Mouse (Mus musculus): ENCODE results near the gene Tmed4. TPM values are rescaled to one million over a fixed set of nuclear protein-coding genes. Genes with fewer than 3 reads are reported as not detected.

Tmed4 gene
- total and polyA plus RNA-seq, 3 experiments, result 60.9 to 66.5 TPM; not detected in 1

GRCm38 (mm10) chr11:6292116-6292987 lies 17.7 kb upstream of the Tmed4 start (continued):
- TF ChIP-seq USF2 (IDR thresholded peaks at IDR 0.05; ENCODE audit: borderline replicate concordance in 1 of 2, insufficient read depth in 1 of 2, low read depth in 1 of 2, low read length in 2 of 2) (no peak), MAFK (IDR thresholded peaks at IDR 0.05; ENCODE audit: borderline replicate concordance, low read depth, low read length) (no peak), MYC (IDR thresholded peaks at IDR 0.05; ENCODE audit: low read depth, low read length) (peak; percentile 68), CTCF (IDR thresholded peaks at IDR 0.05 in 2 of 3, conservative IDR thresholded peaks at IDR 0.05 in 1 of 3; ENCODE audit: control insufficient read depth in 1 of 3, insufficient read depth in 1 of 3, low read depth in 2 of 3, low read length in 3 of 3, poor library complexity in 1 of 3, severe bottlenecking in 1 of 3) (peak in 1 of 3 experiments; percentile 22; a peak in 1 of 6 replicates), CHD2 (IDR thresholded peaks at IDR 0.05; ENCODE audit: low read length) (peak; percentile 82), TAL1 (IDR thresholded peaks at IDR 0.05; ENCODE audit: low read length) (no peak), MAZ (IDR thresholded peaks at IDR 0.05; ENCODE audit: low read depth, low read length) (no peak; the same call in 1 of the 2 replicates), TCF12 (IDR thresholded peaks at IDR 0.05; ENCODE audit: low read depth, low read length) (no peak; the same call in none of the 2 replicates), EP300 (IDR thresholded peaks at IDR 0.05; ENCODE audit: low read depth in 1 of 2, low read length in 2 of 2) (no peak), MAX (IDR thresholded peaks at IDR 0.05; ENCODE audit: low read length) (peak; percentile 76), SIN3A (IDR thresholded peaks at IDR 0.05; ENCODE audit: low read length) (peak; percentile 94), ELF1 (IDR thresholded peaks at IDR 0.05; ENCODE audit: low read depth, low read length) (peak; percentile 80), ZKSCAN1 (IDR thresholded peaks at IDR 0.05; ENCODE audit: low read depth, low read length) (no peak), UBTF (IDR thresholded peaks at IDR 0.05; ENCODE audit: borderline replicate concordance, insufficient read depth, low read depth, low read length) (no peak), RCOR1 (IDR thresholded peaks at IDR 0.05; ENCODE audit: low read depth, low read length) (0 out of 2 replicates have a peak, but pooled peaks have one; percentile 26)

- Histone ChIP-seq H3K4me3 (ENCODE audit: control insufficient read depth in 1 of 2, insufficient read depth in 1 of 2, low read depth in 2 of 2, low read length in 2 of 2) (peak within 1 kb of the TSS; percentile 82 to 85), H3K9ac (ENCODE audit: control insufficient read depth, low read depth, low read length, poor library complexity, severe bottlenecking) (peak within 1 kb of the TSS; percentile 84), H3K27me3 (ENCODE audit: control insufficient read depth in 1 of 2, insufficient read depth in 2 of 2, low read length in 2 of 2) (no peaks in the 10 kb centered on the region), H3K4me1 (ENCODE audit: control insufficient read depth in 1 of 2, insufficient read depth in 2 of 2, low read length in 2 of 2) (peaks cover 18 to 20% of the 10 kb centered on the region in 2 experiments), H3K36me3 (ENCODE audit: control insufficient read depth in 1 of 2, insufficient read depth in 2 of 2, low read length in 2 of 2) (peaks cover under 1 to 39% of the 10 kb centered on the region in 2 experiments; a peak in 3 of 4 replicates), H3K9me3 (replicated peaks; ENCODE audit: insufficient read depth, low read length) (no peaks in the 10 kb centered on the region), H3K27ac (ENCODE audit: control insufficient read depth, low read depth, low read length) (peak within 1 kb of the TSS; percentile 89), H3K79me2 (ENCODE audit: control insufficient read depth, insufficient read depth, low read length, poor library complexity) (peaks cover 35% of the 10 kb centered on the region)
- peak; percentile 100 for DNase-seq (ENCODE audit: low read depth, low spot score)
- TF ChIP-seq USF1 (IDR thresholded peaks at IDR 0.05; ENCODE audit: low read depth, low read length) (peak; percentile 78), JUND (IDR thresholded peaks at IDR 0.05; ENCODE audit: low read depth, low read length) (no peak), POLR2A (IDR thresholded peaks at IDR 0.05; ENCODE audit: control insufficient read depth in 1 of 2, insufficient read depth in 1 of 2, low read depth in 1 of 2, low read length in 2 of 2, poor library complexity in 1 of 2) (peak; percentile 90 to 93), ETS1 (IDR thresholded peaks at IDR 0.05; ENCODE audit: low read depth, low read length) (peak; percentile 81), MAFK (IDR thresholded peaks at IDR 0.05; ENCODE audit: borderline replicate concordance, low read depth, low read length) (no peak), MAZ (IDR thresholded peaks at IDR 0.05; ENCODE audit: low read depth, low read length) (peak; percentile 52; the same call in 1 of the 2 replicates), BHLHE40 (IDR thresholded peaks at IDR 0.05; ENCODE audit: borderline replicate concordance, low read depth, low read length) (no peak), ZMIZ1 (IDR thresholded peaks at IDR 0.05; ENCODE audit: low read depth, low read length) (peak; percentile 92), MXI1 (IDR thresholded peaks at IDR 0.05; ENCODE audit: low read depth, low read length) (peak; percentile 76), ZC3H11A (IDR thresholded peaks at IDR 0.05; ENCODE audit: low read depth, low read length) (no peak), E2F4 (IDR thresholded peaks at IDR 0.05; ENCODE audit: borderline replicate concordance, low read depth, low read length) (peak; percentile 83; the same call in 1 of the 2 replicates), TBP (IDR thresholded peaks at IDR 0.05; ENCODE audit: low read depth, low read length) (peak; percentile 86), ZNF384 (IDR thresholded peaks at IDR 0.05; ENCODE audit: low read depth, low read length) (no peak), TAL1 (IDR thresholded peaks at IDR 0.05; ENCODE audit: low read length) (no peak), SMC3 (IDR thresholded peaks at IDR 0.05; ENCODE audit: low read depth, low read length) (no peak), MYC (IDR thresholded peaks at IDR 0.05; ENCODE audit: low read depth, low read length) (no peak), RAD21 (IDR thresholded peaks at IDR 0.05; ENCODE audit: low read depth, low read length) (no peak), GATA1 (IDR thresholded peaks at IDR 0.05; ENCODE audit: low read depth, low read length) (no peak), NELFE (IDR thresholded peaks at IDR 0.05; ENCODE audit: low read depth, low read length) (peak; percentile 81), MEF2A (IDR thresholded peaks at IDR 0.05; ENCODE audit: extremely low read depth, insufficient replicate concordance, low read depth, low read length, poor library complexity, severe bottlenecking) (no peak), EP300 (IDR thresholded peaks at IDR 0.05; ENCODE audit: low read depth in 1 of 2, low read length in 2 of 2) (no peak)
Observed at GRCm38 (mm10) chr11:6291401-6292115, 16.9 kb upstream of the Tmed4 start, which contains the start of gene Ogdh. Ogdh (plus strand) TSS chr11:6291633.

Data from MEL (cell line).